Mouse (Mus musculus) stomach, embryonic 16.5 days (tissue): ENCODE results near the gene Romo1. TPM values are rescaled to one million over a fixed set of nuclear protein-coding genes. Genes with fewer than 3 reads are reported as not detected.
A peak's percentile ranks its signal among the peaks of the same experiment; 100 is the strongest.
"Not testable (repeated sequence)": the region's sequence is repeated elsewhere in the genome, so short reads cannot be mapped to it uniquely, and the experiment has no call there.

Experiments
- ATAC-seq: fragments of 200-750 bp; cut with Nextera tagmentation; 2 replicates; pipeline ENCODE4 v1.8.0; 2017; ENCODE audit warnings: moderate number of reproducible peaks, moderate TSS enrichment; ENCODE audit not compliant: insufficient read depth, low FRiP score
- H3K27ac ChIP-seq: fragments of 300-500 bp; sonication (generic); 2 replicates; pipeline ENCODE4 v1.5.1; 2014; ENCODE audit warnings: low read length
- H3K27me3 ChIP-seq: fragments of 300-500 bp; sonication (generic); 2 replicates; pipeline ENCODE4 v1.6.1; 2014; ENCODE audit warnings: low read length, control low read depth, mixed read lengths; ENCODE audit not compliant: control insufficient read depth, insufficient read depth
- H3K36me3 ChIP-seq: fragments of 300-500 bp; sonication (generic); 2 replicates; pipeline ENCODE4 v1.6.1; 2014; ENCODE audit warnings: low read length; ENCODE audit not compliant: control insufficient read depth, insufficient read depth
- H3K4me1 ChIP-seq: fragments of 300-500 bp; sonication (generic); 2 replicates; pipeline ENCODE4 v1.6.1; 2014; ENCODE audit warnings: low read length, control low read depth, mixed read lengths; ENCODE audit not compliant: control insufficient read depth, insufficient read depth
- H3K4me2 ChIP-seq: fragments of 300-500 bp; sonication (generic); 2 replicates; pipeline ENCODE4 v1.6.1; 2014; ENCODE audit warnings: low read depth, low read length, mixed read lengths
- H3K4me3 ChIP-seq: fragments of 300-500 bp; sonication (generic); replicated peaks from 2 replicates; pipeline ENCODE4 v1.5.1; 2014; ENCODE audit warnings: mild to moderate bottlenecking, low read length
- H3K9ac ChIP-seq: fragments of 300-500 bp; sonication (generic); 2 replicates; pipeline ENCODE4 v1.6.1; 2014; ENCODE audit warnings: low read length
- H3K9me3 ChIP-seq: fragments of 300-500 bp; sonication (generic); replicated peaks from 2 replicates; pipeline ENCODE4 v1.6.1; 2016; ENCODE audit warnings: low read length, control low read depth; ENCODE audit not compliant: control insufficient read depth
- WGBS: fragments of 180-500 bp; shearing (Covaris S2); extraction: QIAGEN DNeasy Blood & Tissue Kit; methylation state at CpG from one replicate; pipeline ENCODE4 v1.1.7; 2014; 5-methylcytosine and 5-hydroxymethylcytosine counted together
- polyA plus RNA-seq: library from polyadenylated mRNA; unstranded; fragments of >200 nt; fragmentation: Nextera tagmentation; extraction: Ambion mirVana; gene quantifications from 2 replicates; pipeline ENCODE4 v1.2.1, GENCODE M21; 2015

Gene Romo1
- polyA plus RNA-seq, 1 experiment from 2014 or later: 344 TPM

GRCm38 (mm10) chr2:156177079-156177478 lies 33.2 kb downstream of the Romo1 start:
- Histone ChIP-seq H3K4me3 (peak overlapping the region; percentile 12), H3K27me3 (no peaks in the 10 kb centered on the region), H3K4me1 (peaks cover 15% of the 10 kb centered on the region), H3K27ac (no peak overlapping the region), H3K36me3 (peaks cover 19% of the 10 kb centered on the region; the same call in 1 of the 2 replicates), H3K4me2 (no peak overlapping the region; the same call in 1 of the 2 replicates), H3K9me3 (no peaks in the 10 kb centered on the region), H3K9ac (no peak overlapping the region)
- no peak for ATAC-seq
- WGBS: 76% methylated on average over 6 of the region's 6 CpGs

- no peaks in the 10 kb centered on the region for H3K9me3 ChIP-seq
- no peak overlapping the region for H3K9ac ChIP-seq
- WGBS: 63% methylated on average over 7 of the region's 7 CpGs
- peaks cover 15% of the 10 kb centered on the region for H3K4me1 ChIP-seq
- ATAC-seq: no peak
- H3K27me3 ChIP-seq: no peaks in the 10 kb centered on the region
- peak overlapping the region; percentile 33 for H3K4me3 ChIP-seq
- H3K27ac ChIP-seq: no peak overlapping the region
- peak overlapping the region; percentile 93 for H3K4me2 ChIP-seq
- H3K36me3 ChIP-seq: peaks cover 16% of the 10 kb centered on the region; the same call in 1 of the 2 replicates
These were observed 33.8 kb downstream of the Romo1 start for GRCm38 (mm10) chr2:156177651-156178050.

- peak overlapping the region; percentile 96 for H3K27ac ChIP-seq
- peak; percentile 63 for ATAC-seq
- H3K4me1 ChIP-seq: peaks cover 15% of the 10 kb centered on the region
- H3K36me3 ChIP-seq: peaks cover 14% of the 10 kb centered on the region; the same call in 1 of the 2 replicates
- no peaks in the 10 kb centered on the region for H3K9me3 ChIP-seq
- peak overlapping the region; percentile 100 for H3K9ac ChIP-seq
- peak overlapping the region; percentile 93 for H3K4me2 ChIP-seq
- H3K27me3 ChIP-seq: no peaks in the 10 kb centered on the region
- WGBS: under 1% methylated on average over 47 of the region's 47 CpGs
- H3K4me3 ChIP-seq: peak overlapping the region; percentile 79
These were observed 35.4 kb downstream of the Romo1 start for GRCm38 (mm10) chr2:156179046-156179795.

GRCm38 (mm10) chr2:156179796-156180093 lies 35.9 kb downstream of the Romo1 start:
- Histone ChIP-seq H3K36me3 (peaks cover 14% of the 10 kb centered on the region; the same call in 1 of the 2 replicates), H3K4me1 (peaks cover 15% of the 10 kb centered on the region), H3K4me3 (peak overlapping the region; percentile 79), H3K9me3 (no peaks in the 10 kb centered on the region), H3K27me3 (no peaks in the 10 kb centered on the region), H3K4me2 (0 out of 2 replicates have a peak overlapping the region, but pooled peaks have one; percentile 93), H3K27ac (peak overlapping the region; percentile 96), H3K9ac (peak overlapping the region; percentile 100)
- WGBS: 0% methylated on average over 34 of the region's 41 CpGs
- ATAC-seq: no peak; the same call in 1 of the 2 replicates

GRCm38 (mm10) chr2:156180094-156180821 lies 36.4 kb downstream of the Romo1 start, which contains the start of gene Rbm39:
Gene Rbm39, minus strand, starts transcription at chr2:156180238.
- ATAC-seq: peak; percentile 96
- peaks cover 14% of the 10 kb centered on the region; the same call in 1 of the 2 replicates for H3K36me3 ChIP-seq
- H3K4me2 ChIP-seq: peak within 1 kb of the TSS; percentile 93
- no peaks in the 10 kb centered on the region for H3K27me3 ChIP-seq
- peak within 1 kb of the TSS; percentile 79 for H3K4me3 ChIP-seq
- no peaks in the 10 kb centered on the region for H3K9me3 ChIP-seq
- H3K9ac ChIP-seq: peak within 1 kb of the TSS; percentile 100
- H3K27ac ChIP-seq: peak within 1 kb of the TSS; percentile 96
- WGBS: under 1% methylated on average over 47 of the region's 47 CpGs
- peaks cover 15% of the 10 kb centered on the region for H3K4me1 ChIP-seq

GRCm38 (mm10) chr2:156180824-156181590 lies 37.2 kb downstream of the Romo1 start:
- Histone ChIP-seq H3K9me3 (no peaks in the 10 kb centered on the region), H3K4me1 (peaks cover 15% of the 10 kb centered on the region), H3K27me3 (no peaks in the 10 kb centered on the region), H3K27ac (peak overlapping the region; percentile 93), H3K4me2 (peak overlapping the region; percentile 53), H3K9ac (peak overlapping the region; percentile 91), H3K4me3 (peak overlapping the region; percentile 79), H3K36me3 (peaks cover 10% of the 10 kb centered on the region; the same call in 1 of the 2 replicates)
- ATAC-seq: no peak
- WGBS: 11% methylated on average over 8 of the region's 8 CpGs

GRCm38 (mm10) chr2:156181592-156181991 lies 37.8 kb downstream of the Romo1 start:
- no peaks in the 10 kb centered on the region for H3K9me3 ChIP-seq
- WGBS: 65% methylated on average over 2 of the region's 2 CpGs
- H3K27ac ChIP-seq: no peak overlapping the region
- no peaks in the 10 kb centered on the region for H3K27me3 ChIP-seq
- ATAC-seq: no peak
- H3K4me1 ChIP-seq: peaks cover 15% of the 10 kb centered on the region
- no peak overlapping the region for H3K4me3 ChIP-seq
- peaks cover 10% of the 10 kb centered on the region; the same call in 1 of the 2 replicates for H3K36me3 ChIP-seq
- no peak overlapping the region for H3K4me2 ChIP-seq
- no peak overlapping the region for H3K9ac ChIP-seq

GRCm38 (mm10) chr2:156189241-156189640 lies 45.4 kb downstream of the Romo1 start:
- H3K4me2 ChIP-seq, H3K36me3 ChIP-seq, H3K27me3 ChIP-seq, H3K9ac ChIP-seq, H3K4me3 ChIP-seq, H3K9me3 ChIP-seq, H3K4me1 ChIP-seq, ATAC-seq, H3K27ac ChIP-seq: not testable (repeated sequence)
- WGBS: 65% methylated on average over 7 of the region's 7 CpGs
